Mouse (Mus musculus): ENCODE data around the gene Akr1d1.

Akr1d1 gene

GRCm38 (mm10) chr6:37567363-37567762, 37.4 kb downstream of the Akr1d1 start:
- DNase-seq (ENCODE audit: low read depth) = peak; percentile 48

GRCm38 (mm10) chr6:37571939-37572338, 42.0 kb downstream of the Akr1d1 start:
- no peak for DNase-seq (ENCODE audit: low read depth)

- DNase-seq (ENCODE audit: low read depth) = no peak
These were observed 43.0 kb downstream of the Akr1d1 start for GRCm38 (mm10) chr6:37572935-37573334.

GRCm38 (mm10) chr6:37580476-37580875, 50.5 kb downstream of the Akr1d1 start:
- no peak for DNase-seq (ENCODE audit: low read depth)

GRCm38 (mm10) chr6:37589340-37589962, 59.5 kb downstream of the Akr1d1 start:
- peak; percentile 87 for DNase-seq (ENCODE audit: low read depth)

- DNase-seq (ENCODE audit: low read depth) = no peak
These were observed 60.8 kb downstream of the Akr1d1 start for GRCm38 (mm10) chr6:37590800-37591199.

- peak; percentile 32 for DNase-seq (ENCODE audit: low read depth)
These were observed 62.4 kb downstream of the Akr1d1 start for GRCm38 (mm10) chr6:37592101-37593032.

- no peak for DNase-seq (ENCODE audit: low read depth)
These were observed 63.0 kb downstream of the Akr1d1 start for GRCm38 (mm10) chr6:37593033-37593374.

GRCm38 (mm10) chr6:37593551-37594089, 63.6 kb downstream of the Akr1d1 start:
- no peak for DNase-seq (ENCODE audit: low read depth)

GRCm38 (mm10) chr6:37597088-37597487, 67.1 kb downstream of the Akr1d1 start:
- no peak for DNase-seq (ENCODE audit: low read depth)

- DNase-seq (ENCODE audit: low read depth) = no peak
These were observed 68.1 kb downstream of the Akr1d1 start for GRCm38 (mm10) chr6:37598033-37598432.

- DNase-seq (ENCODE audit: low read depth) = no peak
These were observed 71.1 kb downstream of the Akr1d1 start for GRCm38 (mm10) chr6:37600976-37601498.

GRCm38 (mm10) chr6:37602857-37603765, 73.1 kb downstream of the Akr1d1 start:
- no peak for DNase-seq (ENCODE audit: low read depth)

GRCm38 (mm10) chr6:37604178-37604883, 74.4 kb downstream of the Akr1d1 start:
- no peak for DNase-seq (ENCODE audit: low read depth)

- no peak for DNase-seq (ENCODE audit: low read depth)
These were observed 74.9 kb downstream of the Akr1d1 start for GRCm38 (mm10) chr6:37604884-37605269.

- DNase-seq (ENCODE audit: low read depth) = no peak
These were observed 77.7 kb downstream of the Akr1d1 start for GRCm38 (mm10) chr6:37607511-37608289.

GRCm38 (mm10) chr6:37612603-37613284, 82.8 kb downstream of the Akr1d1 start:
- peak; percentile 43 for DNase-seq (ENCODE audit: low read depth)

- DNase-seq (ENCODE audit: low read depth) = no peak
These were observed 85.5 kb downstream of the Akr1d1 start for GRCm38 (mm10) chr6:37615490-37615889.

- no peak for DNase-seq (ENCODE audit: low read depth)
These were observed 86.2 kb downstream of the Akr1d1 start for GRCm38 (mm10) chr6:37616136-37616535.

All from NIH3T3 (cell line).